Mouse (Mus musculus) heart, embryonic 14.5 days (tissue): ENCODE measurements at regions not wholly inside any gene's neighbourhood (a gene's known extent, or its start where the extent isn't known, plus 50 kb on each side); places are given as distances from the start of the nearest gene placed in this dataset.

Experiments
- ATAC-seq: fragments of 200-750 bp; cut with Nextera tagmentation; 2 replicates; pipeline ENCODE4 v1.8.0; 2017; ENCODE audit warnings: low read depth, moderate TSS enrichment; ENCODE audit not compliant: insufficient number of reproducible peaks, insufficient read depth, low FRiP score
- H3K27ac ChIP-seq, 2 experiments: fragments of 200-500 bp in 1 of 2; fragments of 300-500 bp in 1 of 2; sonication (generic) in 1 of 2; replicated peaks in 1 of 2; 2 replicates each; pipeline ENCODE4 v1.5.1; 2012 to 2014; ENCODE audit warnings: low read depth in 2 of 2, low read length in 2 of 2, control low read depth in 1 of 2, mild to moderate bottlenecking in 1 of 2, mixed read lengths in 1 of 2; ENCODE audit not compliant: control insufficient read depth in 1 of 2, insufficient read depth in 1 of 2
- H3K27me3 ChIP-seq: fragments of 300-500 bp; sonication (generic); 2 replicates; pipeline ENCODE4 v1.6.1; 2014; ENCODE audit warnings: mild to moderate bottlenecking, low read length, control low read depth; ENCODE audit not compliant: control insufficient read depth, insufficient read depth
- H3K36me3 ChIP-seq: fragments of 300-500 bp; sonication (generic); 2 replicates; pipeline ENCODE4 v1.6.1; 2014; ENCODE audit warnings: mild to moderate bottlenecking, control low read depth, low read length, mixed read lengths; ENCODE audit not compliant: control insufficient read depth, insufficient read depth
- H3K4me1 ChIP-seq, 2 experiments: fragments of 200-500 bp in 1 of 2; fragments of 300-500 bp in 1 of 2; sonication (generic) in 1 of 2; 2 replicates each; pipeline ENCODE4 v1.6.1; 2012 to 2014; ENCODE audit warnings: low read length in 2 of 2, control low read depth in 1 of 2, mixed read lengths in 1 of 2; ENCODE audit not compliant: control insufficient read depth in 2 of 2, insufficient read depth in 2 of 2
- H3K4me2 ChIP-seq: fragments of 300-500 bp; sonication (generic); 2 replicates; pipeline ENCODE4 v1.6.1; 2014; ENCODE audit warnings: mild to moderate bottlenecking, low read length
- H3K4me3 ChIP-seq, 2 experiments: fragments of 200-500 bp in 1 of 2; fragments of 300-500 bp in 1 of 2; sonication (generic) in 1 of 2; 2 replicates each; pipeline ENCODE4 v1.5.1; 2012 to 2014; ENCODE audit warnings: low read length in 2 of 2, mild to moderate bottlenecking in 2 of 2, control low read depth in 1 of 2, low read depth in 1 of 2, moderate library complexity in 1 of 2; ENCODE audit not compliant: control insufficient read depth in 1 of 2, insufficient read depth in 1 of 2
- H3K9ac ChIP-seq: fragments of 300-500 bp; sonication (generic); 2 replicates; pipeline ENCODE4 v1.6.1; 2014; ENCODE audit warnings: mild to moderate bottlenecking, low read length
- H3K9me3 ChIP-seq: fragments of 300-500 bp; sonication (generic); 2 replicates; pipeline ENCODE4 v1.6.1; 2016; ENCODE audit warnings: low read length, control low read depth; ENCODE audit not compliant: control insufficient read depth
- WGBS: fragments of 180-500 bp; shearing (Covaris S2); extraction: QIAGEN DNeasy Blood & Tissue Kit; methylation state at CpG from one replicate; pipeline ENCODE4 v1.1.7; 2014; 5-methylcytosine and 5-hydroxymethylcytosine counted together

GRCm38 (mm10) chr6:11576091-11576490, 331.2 kb downstream of the Ndufa4 start:
- no peaks in the 10 kb centered on the region for H3K4me1 ChIP-seq
- no peak overlapping the region for H3K4me3 ChIP-seq
- no peaks in the 10 kb centered on the region for H3K27me3 ChIP-seq
- no peak overlapping the region for H3K27ac ChIP-seq
- H3K4me2 ChIP-seq, result no peak overlapping the region
- 86% methylated on average over 5 of the region's 5 CpGs for WGBS
- H3K9me3 ChIP-seq, result no peaks in the 10 kb centered on the region
- no peaks in the 10 kb centered on the region for H3K36me3 ChIP-seq
- ATAC-seq, result no peak
- H3K9ac ChIP-seq, result no peak overlapping the region

DNA sequence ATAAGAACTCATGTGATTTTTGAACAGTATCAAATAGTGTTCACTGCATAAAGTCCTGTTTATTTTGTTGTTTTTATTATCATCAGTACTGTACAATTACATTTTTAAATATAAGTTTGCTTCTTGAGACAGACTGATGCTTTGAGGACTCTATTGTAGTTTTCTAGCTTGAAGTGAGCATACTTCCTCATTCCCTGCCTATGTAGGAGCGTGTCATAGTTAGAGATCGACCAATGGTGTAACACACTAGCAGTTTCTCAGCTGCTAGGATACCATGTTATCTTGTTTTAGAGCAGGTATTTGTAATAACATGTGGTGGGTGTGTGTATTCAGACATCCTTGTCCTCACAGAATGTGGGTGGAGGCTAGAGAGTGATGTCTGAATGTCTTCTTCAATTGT, 342.1 kb downstream of the Ndufa4 start:
- Histone ChIP-seq H3K4me2 (no peak overlapping the region), H3K9me3 (no peaks in the 10 kb centered on the region), H3K4me1 (no peaks in the 10 kb centered on the region), H3K36me3 (no peaks in the 10 kb centered on the region), H3K4me3 (no peak overlapping the region), H3K9ac (no peak overlapping the region), H3K27ac (no peak overlapping the region), H3K27me3 (no peaks in the 10 kb centered on the region)
- ATAC-seq, result no peak
- WGBS, result 88% methylated on average over 2 of the region's 2 CpGs

GRCm38 (mm10) chr6:11550473-11550872, 356.8 kb downstream of the Ndufa4 start:
- H3K4me1 ChIP-seq, result no peaks in the 10 kb centered on the region
- H3K27ac ChIP-seq, result no peak overlapping the region

DNA sequence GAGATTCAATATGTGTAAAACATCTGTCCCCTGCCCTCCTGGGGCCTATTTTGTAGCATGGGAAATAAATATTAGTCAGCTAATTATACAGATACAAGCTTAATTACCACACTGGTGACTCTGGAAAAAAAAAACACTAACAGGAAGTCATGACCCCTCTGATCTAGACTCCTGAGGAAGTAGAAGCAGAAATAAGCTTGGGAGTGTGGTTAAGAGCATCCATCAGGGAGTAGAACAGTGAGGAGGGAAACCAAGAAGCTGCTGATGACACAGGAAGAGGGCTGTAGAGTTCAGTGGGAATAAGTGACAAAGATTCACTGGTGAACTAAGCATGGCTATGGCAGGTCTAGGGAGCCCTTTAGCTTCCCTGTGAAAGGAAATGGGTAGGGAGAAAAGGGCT, 360.0 kb downstream of the Ndufa4 start:
- Histone ChIP-seq H3K27ac (no peak overlapping the region), H3K4me2 (no peak overlapping the region), H3K4me3 (no peak overlapping the region), H3K9ac (no peak overlapping the region), H3K27me3 (no peaks in the 10 kb centered on the region), H3K9me3 (no peaks in the 10 kb centered on the region), H3K4me1 (no peaks in the 10 kb centered on the region), H3K36me3 (no peaks in the 10 kb centered on the region)
- no peak for ATAC-seq

More at GRCm38 (mm10) chr6:11550473-11550872, 356.8 kb downstream of the Ndufa4 start:
- Histone ChIP-seq H3K27me3 (no peaks in the 10 kb centered on the region), H3K4me3 (no peak overlapping the region), H3K36me3 (no peaks in the 10 kb centered on the region), H3K4me2 (no peak overlapping the region), H3K9ac (no peak overlapping the region), H3K9me3 (no peaks in the 10 kb centered on the region)
- ATAC-seq, result no peak

DNA sequence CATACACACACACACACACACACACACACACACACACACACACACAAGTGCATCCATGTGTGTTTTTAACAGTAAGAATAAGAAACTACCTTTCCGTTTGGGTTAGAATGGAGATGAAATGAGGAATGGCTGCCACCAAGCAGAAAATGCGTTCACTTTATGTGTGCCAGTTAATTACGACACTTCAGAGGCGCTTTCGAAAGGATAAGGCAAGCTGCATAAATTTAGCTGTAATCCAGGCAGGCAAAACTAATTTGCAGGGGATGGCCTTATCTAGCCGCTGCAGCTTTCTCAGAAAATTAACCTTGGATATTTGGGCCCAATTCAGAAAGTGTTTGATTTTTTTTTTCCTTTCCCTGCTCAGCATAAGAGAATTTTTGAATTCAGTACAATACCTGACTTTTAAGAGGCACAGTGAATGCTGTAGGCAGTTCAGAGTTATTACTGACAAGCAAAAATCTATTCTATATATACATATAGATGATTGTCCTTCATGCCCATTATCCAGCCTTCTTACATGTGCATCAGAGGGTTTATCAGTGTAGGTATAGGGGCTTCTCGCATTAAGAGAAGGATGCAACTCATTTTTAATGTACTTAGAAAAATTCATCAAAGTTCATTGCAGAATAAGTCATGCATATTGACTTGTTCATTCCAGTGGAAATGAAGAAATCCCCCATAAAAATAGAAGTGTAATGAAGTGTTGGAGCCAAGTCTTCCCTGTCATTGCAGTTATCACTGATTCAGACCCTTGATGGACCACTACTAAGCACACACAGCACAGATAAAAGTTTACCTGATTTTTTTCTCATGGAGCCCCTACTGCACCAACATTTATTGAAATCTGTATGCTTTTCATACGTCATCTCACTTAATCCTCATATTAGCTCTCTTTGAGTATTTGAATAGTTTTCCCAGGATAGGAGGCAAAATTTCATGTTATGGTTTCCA, 372.1 kb downstream of the Ndufa4 start:
- 72% methylated on average over 8 of the region's 8 CpGs for WGBS
- Histone ChIP-seq H3K36me3 (no peaks in the 10 kb centered on the region), H3K9me3 (no peaks in the 10 kb centered on the region), H3K4me3 (no peak overlapping the region), H3K27me3 (no peaks in the 10 kb centered on the region), H3K4me2 (no peak overlapping the region), H3K27ac (no peak overlapping the region), H3K4me1 (no peaks in the 10 kb centered on the region), H3K9ac (no peak overlapping the region)
- ATAC-seq, result no peak

DNA sequence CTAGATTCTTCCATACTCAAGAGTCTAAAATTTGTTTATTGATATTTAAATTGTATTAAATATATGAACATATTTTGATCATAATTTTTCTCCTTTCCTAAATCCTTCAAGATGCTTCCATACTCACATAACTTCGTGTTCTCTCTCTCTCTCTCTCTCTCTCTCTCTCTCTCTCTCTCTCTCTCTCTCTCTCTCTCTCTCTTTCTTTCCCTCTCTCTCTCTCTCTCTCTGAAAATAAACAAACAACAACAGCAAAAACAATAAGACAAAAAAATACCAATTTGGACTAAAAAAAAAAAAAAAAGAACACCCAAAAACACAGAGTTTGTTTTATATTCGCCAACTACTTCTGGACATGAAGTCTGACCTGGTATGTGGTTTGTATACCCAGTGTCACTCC, 404.2 kb downstream of the Ndufa4 start:
- Histone ChIP-seq H3K4me3 (no peak overlapping the region), H3K36me3 (no peaks in the 10 kb centered on the region), H3K4me1 (no peaks in the 10 kb centered on the region), H3K9ac (no peak overlapping the region), H3K27me3 (no peaks in the 10 kb centered on the region), H3K4me2 (no peak overlapping the region), H3K9me3 (no peaks in the 10 kb centered on the region), H3K27ac (no peak overlapping the region)
- ATAC-seq, result no peak
- WGBS, result 77% methylated on average over 2 of the region's 2 CpGs

DNA sequence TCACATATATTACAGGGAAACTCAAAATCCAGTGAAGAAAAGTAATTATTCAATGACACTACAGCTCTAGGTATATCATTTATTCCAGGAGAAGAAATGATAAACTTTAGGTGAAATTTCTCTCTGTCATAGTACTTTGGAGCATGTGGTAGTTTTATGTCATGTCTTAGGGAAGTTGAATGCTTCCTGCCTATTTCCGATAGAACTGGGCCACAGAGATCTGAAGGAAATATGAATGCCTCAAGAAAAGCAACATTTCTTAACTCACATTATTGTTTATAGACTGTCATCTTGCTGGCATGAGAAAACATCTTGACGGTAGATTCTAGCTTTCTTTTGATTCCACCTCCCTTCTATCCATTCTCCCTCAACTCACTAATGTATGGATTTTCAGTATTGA, 412.9 kb downstream of the Ndufa4 start:
- no peak overlapping the region for H3K27ac ChIP-seq
- no peak overlapping the region for H3K4me2 ChIP-seq
- H3K9ac ChIP-seq, result no peak overlapping the region
- H3K27me3 ChIP-seq, result no peaks in the 10 kb centered on the region
- 86% methylated on average over 2 of the region's 2 CpGs for WGBS
- no peaks in the 10 kb centered on the region for H3K4me1 ChIP-seq
- ATAC-seq, result no peak
- H3K4me3 ChIP-seq, result no peak overlapping the region
- H3K9me3 ChIP-seq, result no peaks in the 10 kb centered on the region
- no peaks in the 10 kb centered on the region for H3K36me3 ChIP-seq

DNA sequence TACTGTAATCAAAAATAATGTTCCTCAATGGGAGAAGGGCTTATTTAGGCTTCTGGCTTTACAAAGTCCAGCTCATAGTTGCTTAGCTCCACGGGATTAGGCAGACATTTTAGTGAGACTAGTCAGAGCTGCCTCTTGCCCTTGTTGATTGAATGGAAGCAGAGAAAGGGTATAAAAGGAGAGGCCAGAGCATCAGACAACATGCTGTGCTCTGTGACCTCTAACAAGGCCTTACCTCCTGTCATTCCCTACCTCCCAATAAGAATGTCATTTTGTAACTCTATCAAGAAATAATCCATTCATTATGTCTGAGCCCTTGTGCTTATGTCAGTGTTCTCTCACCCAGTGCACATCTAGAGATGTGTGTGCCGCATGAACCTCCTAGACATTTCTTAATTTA, 430.3 kb downstream of the Ndufa4 start:
- ATAC-seq, result no peak
- Histone ChIP-seq H3K27me3 (no peaks in the 10 kb centered on the region), H3K9ac (no peak overlapping the region), H3K4me3 (no peak overlapping the region), H3K27ac (no peak overlapping the region), H3K9me3 (no peaks in the 10 kb centered on the region), H3K4me1 (no peaks in the 10 kb centered on the region), H3K4me2 (no peak overlapping the region), H3K36me3 (no peaks in the 10 kb centered on the region)
- 56% methylated on average over 2 of the region's 2 CpGs for WGBS
